Mouse (Mus musculus): ENCODE measurements around the gene Tkfc. TPM values are rescaled to one million over a fixed set of nuclear protein-coding genes. Genes with fewer than 3 reads are reported as not detected.
"Not testable (repeated sequence)": the region's sequence is repeated elsewhere in the genome, so short reads cannot be mapped to it uniquely, and the experiment has no call there.

The Tkfc gene
- polyA plus RNA-seq, 1 experiment from 2014 or later: 6.3 TPM

GRCm38 (mm10) chr19:10565217-10565616 lies 40.2 kb downstream of the Tkfc start:
- Histone ChIP-seq H3K36me3 (ENCODE audit: control insufficient read depth, insufficient read depth, low read length) (no peaks in the 10 kb centered on the region; the same call in 1 of the 2 replicates), H3K27ac (replicated peaks) (no peak overlapping the region), H3K9ac (ENCODE audit: low read length) (no peak overlapping the region), H3K9me3 (ENCODE audit: control insufficient read depth, low read length) (no peaks in the 10 kb centered on the region), H3K27me3 (ENCODE audit: control insufficient read depth, insufficient read depth, low read length) (no peaks in the 10 kb centered on the region), H3K4me1 (replicated peaks; ENCODE audit: control insufficient read depth, insufficient read depth) (no peaks in the 10 kb centered on the region), H3K4me3 (ENCODE audit: low read depth, low read length) (no peak overlapping the region), H3K4me2 (replicated peaks; ENCODE audit: low read depth) (no peak overlapping the region)
- TF ChIP-seq EP300 (optimal IDR thresholded peaks at IDR 0.05) (no peak), CTCF (IDR thresholded peaks at IDR 0.05; ENCODE audit: low read depth) (no peak)
- ATAC-seq (ENCODE audit: low FRiP score, low TSS enrichment) (no peak), DNase-seq (ENCODE audit: low spot score) (no peak)
- WGBS: 50% methylated on average over 4 of the region's 4 CpGs

- Histone ChIP-seq H3K9me3 (ENCODE audit: control insufficient read depth, low read length) (no peaks in the 10 kb centered on the region), H3K9ac (ENCODE audit: low read length) (no peak overlapping the region), H3K27me3 (ENCODE audit: control insufficient read depth, insufficient read depth, low read length) (no peaks in the 10 kb centered on the region), H3K4me1 (replicated peaks; ENCODE audit: control insufficient read depth, insufficient read depth) (no peaks in the 10 kb centered on the region), H3K36me3 (ENCODE audit: control insufficient read depth, insufficient read depth, low read length) (no peaks in the 10 kb centered on the region), H3K4me2 (replicated peaks; ENCODE audit: low read depth) (no peak overlapping the region), H3K27ac (replicated peaks) (no peak overlapping the region), H3K4me3 (ENCODE audit: low read depth, low read length) (no peak overlapping the region)
- DNase-seq (ENCODE audit: low spot score): no peak
- ATAC-seq (ENCODE audit: low FRiP score, low TSS enrichment): no peak
- no peak for TF ChIP-seq EP300 (optimal IDR thresholded peaks at IDR 0.05)
- TF ChIP-seq CTCF (IDR thresholded peaks at IDR 0.05; ENCODE audit: low read depth): no peak
- WGBS: 80% methylated on average over 6 of the region's 6 CpGs
These were observed 41.2 kb downstream of the Tkfc start for GRCm38 (mm10) chr19:10564278-10564677.

DNA sequence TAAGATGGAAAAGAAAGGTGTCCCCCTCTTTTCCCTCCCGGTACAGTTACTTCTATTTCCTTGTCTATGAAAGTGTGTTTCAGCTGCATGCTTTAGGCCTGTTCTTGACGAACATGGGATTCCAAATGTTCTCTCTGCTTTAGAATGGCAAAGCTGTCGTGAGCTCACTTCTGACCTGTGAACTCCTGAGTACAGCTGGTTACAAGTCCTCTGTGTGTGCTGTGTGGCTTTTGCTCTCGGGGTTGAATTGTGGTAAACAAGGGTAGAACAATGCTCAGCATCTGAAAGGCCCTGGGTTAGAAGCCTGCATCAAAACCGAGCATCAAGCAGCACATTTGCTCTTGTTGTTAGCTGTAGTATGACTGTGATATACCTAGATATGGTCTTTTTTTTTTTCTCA lies 43.1 kb downstream of the Tkfc start:
- peak overlapping the region; percentile 58; the same call in 1 of the 2 replicates for H3K27ac ChIP-seq (replicated peaks)
- H3K27me3 ChIP-seq (ENCODE audit: control insufficient read depth, insufficient read depth, low read length): no peaks in the 10 kb centered on the region
- TF ChIP-seq CTCF (IDR thresholded peaks at IDR 0.05; ENCODE audit: low read depth) (no peak), EP300 (optimal IDR thresholded peaks at IDR 0.05) (no peak)
- no peak overlapping the region for H3K4me2 ChIP-seq (replicated peaks; ENCODE audit: low read depth)
- WGBS: 61% methylated on average over 5 of the region's 5 CpGs
- DNase-seq (ENCODE audit: low spot score) (no peak), ATAC-seq (ENCODE audit: low FRiP score, low TSS enrichment) (no peak)
- H3K36me3 ChIP-seq (ENCODE audit: control insufficient read depth, insufficient read depth, low read length): no peaks in the 10 kb centered on the region
- H3K9ac ChIP-seq (ENCODE audit: low read length): no peak overlapping the region
- no peak overlapping the region for H3K4me3 ChIP-seq (ENCODE audit: low read depth, low read length)
- H3K9me3 ChIP-seq (ENCODE audit: control insufficient read depth, low read length): no peaks in the 10 kb centered on the region
- H3K4me1 ChIP-seq (replicated peaks; ENCODE audit: control insufficient read depth, insufficient read depth): no peaks in the 10 kb centered on the region

DNA sequence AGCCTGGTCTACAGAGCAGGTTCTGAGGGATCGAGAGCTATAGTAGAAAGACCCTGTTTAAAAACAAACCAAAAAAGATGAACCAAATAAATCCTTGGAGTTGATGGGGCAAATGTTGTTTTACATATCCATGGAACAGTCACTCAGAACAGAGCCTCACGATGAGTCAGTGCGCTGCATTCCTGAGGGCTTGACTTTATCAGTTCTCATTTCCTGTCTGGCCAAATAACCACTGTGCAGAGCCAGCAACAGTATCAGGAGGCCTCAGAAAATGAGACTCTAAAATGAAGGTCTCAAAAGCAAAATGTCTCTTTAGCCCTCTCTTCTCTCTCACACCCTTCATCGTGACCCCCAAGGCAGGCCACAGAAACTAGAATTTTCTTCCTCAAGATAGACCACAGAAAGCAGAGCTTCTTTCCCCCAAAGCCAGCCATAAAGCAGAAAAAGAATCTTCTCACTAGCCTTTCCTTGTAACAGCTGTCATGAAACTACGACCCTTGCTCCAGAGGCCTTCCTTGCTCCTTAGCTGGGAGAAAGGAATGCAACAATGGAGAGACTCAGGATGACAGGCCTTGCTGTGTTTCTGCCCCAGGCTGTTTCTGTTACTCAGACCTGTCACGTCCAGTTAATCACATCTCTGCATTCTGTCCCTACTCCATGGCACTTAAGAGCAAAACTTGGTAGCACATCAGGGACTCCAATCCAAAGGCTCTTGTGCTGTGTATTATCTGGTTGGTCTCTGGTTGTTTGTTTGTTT lies 43.7 kb downstream of the Tkfc start:
- TF ChIP-seq EP300 (optimal IDR thresholded peaks at IDR 0.05) (no peak), CTCF (IDR thresholded peaks at IDR 0.05; ENCODE audit: low read depth) (no peak)
- Histone ChIP-seq H3K9ac (ENCODE audit: low read length) (no peak overlapping the region), H3K36me3 (ENCODE audit: control insufficient read depth, insufficient read depth, low read length) (no peaks in the 10 kb centered on the region), H3K4me3 (ENCODE audit: low read depth, low read length) (no peak overlapping the region), H3K4me1 (replicated peaks; ENCODE audit: control insufficient read depth, insufficient read depth) (no peaks in the 10 kb centered on the region), H3K27ac (replicated peaks) (peak overlapping the region; percentile 58; the same call in 1 of the 2 replicates), H3K4me2 (replicated peaks; ENCODE audit: low read depth) (no peak overlapping the region), H3K27me3 (ENCODE audit: control insufficient read depth, insufficient read depth, low read length) (no peaks in the 10 kb centered on the region), H3K9me3 (ENCODE audit: control insufficient read depth, low read length) (no peaks in the 10 kb centered on the region)
- no peak for DNase-seq (ENCODE audit: low spot score)
- peak; percentile 72; the same call in 1 of the 2 replicates for ATAC-seq (ENCODE audit: low FRiP score, low TSS enrichment)
- WGBS: 46% methylated on average over 6 of the region's 6 CpGs

DNA sequence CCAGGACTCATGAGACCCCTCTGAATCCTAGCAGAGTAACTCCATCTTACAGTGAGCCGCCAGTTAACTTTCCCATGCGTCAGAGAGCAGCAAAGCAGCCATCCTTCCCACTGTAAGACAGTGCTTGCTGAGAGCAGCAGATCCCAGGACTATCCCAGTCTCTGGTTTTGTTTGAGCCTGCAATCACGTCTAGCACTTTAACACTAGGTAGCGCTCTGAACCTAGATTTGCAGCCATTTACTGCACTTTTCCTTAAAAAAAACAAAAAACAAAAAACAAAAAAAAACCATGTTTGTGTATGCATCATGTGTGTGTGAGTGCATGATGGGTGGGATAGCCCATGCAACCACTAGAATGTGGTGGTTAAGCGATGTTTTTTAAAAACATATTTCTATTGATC lies 45.3 kb downstream of the Tkfc start:
- Histone ChIP-seq H3K9me3 (ENCODE audit: control insufficient read depth, low read length) (no peaks in the 10 kb centered on the region), H3K4me3 (ENCODE audit: low read depth, low read length) (no peak overlapping the region), H3K27me3 (ENCODE audit: control insufficient read depth, insufficient read depth, low read length) (no peaks in the 10 kb centered on the region), H3K4me2 (replicated peaks; ENCODE audit: low read depth) (no peak overlapping the region), H3K27ac (replicated peaks) (no peak overlapping the region), H3K4me1 (replicated peaks; ENCODE audit: control insufficient read depth, insufficient read depth) (no peaks in the 10 kb centered on the region), H3K36me3 (ENCODE audit: control insufficient read depth, insufficient read depth, low read length) (no peaks in the 10 kb centered on the region), H3K9ac (ENCODE audit: low read length) (no peak overlapping the region)
- no peak for DNase-seq (ENCODE audit: low spot score)
- peak; percentile 68 for TF ChIP-seq CTCF (IDR thresholded peaks at IDR 0.05; ENCODE audit: low read depth)
- no peak for TF ChIP-seq EP300 (optimal IDR thresholded peaks at IDR 0.05)
- no peak for ATAC-seq (ENCODE audit: low FRiP score, low TSS enrichment)
- 30% methylated on average over 5 of the region's 5 CpGs for WGBS

- not testable (repeated sequence) for H3K4me3 ChIP-seq (ENCODE audit: low read depth, low read length); H3K27ac ChIP-seq (replicated peaks); H3K4me1 ChIP-seq (replicated peaks; ENCODE audit: control insufficient read depth, insufficient read depth); H3K4me2 ChIP-seq (replicated peaks; ENCODE audit: low read depth); ATAC-seq (ENCODE audit: low FRiP score, low TSS enrichment); DNase-seq (ENCODE audit: low spot score); H3K27me3 ChIP-seq (ENCODE audit: control insufficient read depth, insufficient read depth, low read length); H3K36me3 ChIP-seq (ENCODE audit: control insufficient read depth, insufficient read depth, low read length); H3K9ac ChIP-seq (ENCODE audit: low read length); H3K9me3 ChIP-seq (ENCODE audit: control insufficient read depth, low read length)
- 68% methylated on average over 4 of the region's 4 CpGs for WGBS
These were observed 47.5 kb downstream of the Tkfc start for GRCm38 (mm10) chr19:10557837-10558375.
